Mouse (Mus musculus) hindbrain, embryonic 10.5 days (tissue): ENCODE measurements around the gene Tsks. TPM values are rescaled to one million over a fixed set of nuclear protein-coding genes. Genes with fewer than 3 reads are reported as not detected.

Experiments
- DNase-seq: peaks from one replicate; pipeline ENCODE4 v3.0.0-alpha.2; 2017; ENCODE audit warnings: low spot score
- H3K27ac ChIP-seq: fragments of 300-500 bp; sonication (generic); 2 replicates; pipeline ENCODE4 v1.5.1; 2016; ENCODE audit warnings: mild to moderate bottlenecking, moderate library complexity
- H3K27me3 ChIP-seq: fragments of 300-500 bp; sonication (generic); 2 replicates; pipeline ENCODE4 v1.6.1; 2016; ENCODE audit warnings: mild to moderate bottlenecking; ENCODE audit not compliant: poor library complexity, insufficient read depth, severe bottlenecking
- H3K36me3 ChIP-seq: fragments of 300-500 bp; sonication (generic); 2 replicates; pipeline ENCODE4 v1.6.1; 2016; ENCODE audit warnings: mild to moderate bottlenecking, moderate library complexity
- H3K4me1 ChIP-seq: fragments of 300-500 bp; sonication (generic); replicated peaks from 2 replicates; pipeline ENCODE4 v1.6.1; 2016; ENCODE audit warnings: mild to moderate bottlenecking
- H3K4me3 ChIP-seq: fragments of 300-500 bp; sonication (generic); 2 replicates; pipeline ENCODE4 v1.5.1; 2016; ENCODE audit warnings: mild to moderate bottlenecking, moderate library complexity
- H3K9me3 ChIP-seq: fragments of 300-500 bp; sonication (generic); 2 replicates; pipeline ENCODE4 v1.6.1; 2016; ENCODE audit warnings: mild to moderate bottlenecking, moderate library complexity
- WGBS: fragments of 180-500 bp; shearing (Covaris S2); methylation state at CpG from one replicate; pipeline ENCODE4 v1.1.7; 2016; 5-methylcytosine and 5-hydroxymethylcytosine counted together
- polyA plus RNA-seq: library from polyadenylated mRNA; unstranded; fragments of >200 nt; fragmentation: Nextera tagmentation; extraction: Ambion mirVana; gene quantifications from 2 replicates; pipeline ENCODE4 v1.2.1, GENCODE M21; 2016

Tsks gene
- polyA plus RNA-seq, 1 experiment from 2014 or later: 0.08 TPM

GRCm38 (mm10) chr7:44954091-44954885 lies 11.3 kb downstream of the Tsks start:
- Histone ChIP-seq H3K27me3 (peaks cover 35% of the 10 kb centered on the region), H3K36me3 (peaks cover 6% of the 10 kb centered on the region), H3K9me3 (no peaks in the 10 kb centered on the region), H3K27ac (0 out of 2 replicates have a peak overlapping the region, but pooled peaks have one; percentile 35), H3K4me3 (no peak overlapping the region), H3K4me1 (peaks cover 32% of the 10 kb centered on the region)
- no peak for DNase-seq
- 83% methylated on average over 12 of the region's 12 CpGs for WGBS

- no peaks in the 10 kb centered on the region for H3K9me3 ChIP-seq
- H3K4me3 ChIP-seq: no peak overlapping the region
- 58% methylated on average over 5 of the region's 5 CpGs for WGBS
- H3K27ac ChIP-seq: no peak overlapping the region
- H3K27me3 ChIP-seq: peaks cover 21% of the 10 kb centered on the region
- peaks cover 32% of the 10 kb centered on the region for H3K4me1 ChIP-seq
- no peak for DNase-seq
- H3K36me3 ChIP-seq: peaks cover 20% of the 10 kb centered on the region
These were observed 12.6 kb downstream of the Tsks start for GRCm38 (mm10) chr7:44955628-44956027.

- H3K9me3 ChIP-seq: no peaks in the 10 kb centered on the region
- no peak for DNase-seq
- H3K27me3 ChIP-seq: peaks cover 15% of the 10 kb centered on the region
- peaks cover 26% of the 10 kb centered on the region for H3K36me3 ChIP-seq
- H3K4me1 ChIP-seq: peaks cover 32% of the 10 kb centered on the region
- peak overlapping the region; percentile 46; the same call in 1 of the 2 replicates for H3K27ac ChIP-seq
- H3K4me3 ChIP-seq: no peak overlapping the region
- WGBS: 63% methylated on average over 6 of the region's 6 CpGs
These were observed 13.3 kb downstream of the Tsks start for GRCm38 (mm10) chr7:44956266-44956665.

- Histone ChIP-seq H3K27ac (no peak overlapping the region), H3K27me3 (peaks cover 4% of the 10 kb centered on the region; the same call in 1 of the 2 replicates), H3K4me3 (no peak overlapping the region), H3K36me3 (peaks cover 37% of the 10 kb centered on the region), H3K9me3 (no peaks in the 10 kb centered on the region), H3K4me1 (peaks cover 23% of the 10 kb centered on the region)
- no peak for DNase-seq
- WGBS: 73% methylated on average over 20 of the region's 20 CpGs
These were observed 14.3 kb downstream of the Tsks start for GRCm38 (mm10) chr7:44957183-44957835.

- WGBS: 64% methylated on average over 7 of the region's 7 CpGs
These were observed 15.2 kb downstream of the Tsks start for GRCm38 (mm10) chr7:44958208-44958607.

GRCm38 (mm10) chr7:44959281-44959680 lies 16.3 kb downstream of the Tsks start:
- H3K4me1 ChIP-seq: peaks cover 13% of the 10 kb centered on the region; the same call in 1 of the 2 replicates
- 82% methylated on average over 8 of the region's 8 CpGs for WGBS
- no peak overlapping the region for H3K27ac ChIP-seq
- H3K9me3 ChIP-seq: no peaks in the 10 kb centered on the region
- DNase-seq: no peak
- no peaks in the 10 kb centered on the region for H3K27me3 ChIP-seq
- H3K36me3 ChIP-seq: peaks cover 52% of the 10 kb centered on the region
- no peak overlapping the region for H3K4me3 ChIP-seq

More at GRCm38 (mm10) chr7:44958208-44958607, 15.2 kb downstream of the Tsks start:
- Histone ChIP-seq H3K4me1 (peaks cover 17% of the 10 kb centered on the region), H3K27me3 (no peaks in the 10 kb centered on the region), H3K27ac (no peak overlapping the region), H3K4me3 (no peak overlapping the region), H3K9me3 (no peaks in the 10 kb centered on the region), H3K36me3 (peaks cover 43% of the 10 kb centered on the region)
- no peak for DNase-seq

- peaks cover 13% of the 10 kb centered on the region; the same call in 1 of the 2 replicates for H3K4me1 ChIP-seq
- H3K9me3 ChIP-seq: no peaks in the 10 kb centered on the region
- H3K27ac ChIP-seq: no peak overlapping the region
- H3K27me3 ChIP-seq: no peaks in the 10 kb centered on the region
- no peak overlapping the region for H3K4me3 ChIP-seq
- H3K36me3 ChIP-seq: peaks cover 57% of the 10 kb centered on the region
- 90% methylated on average over 10 of the region's 10 CpGs for WGBS
- no peak for DNase-seq
These were observed 17.0 kb downstream of the Tsks start for GRCm38 (mm10) chr7:44959874-44960511.

- DNase-seq: no peak
- H3K27ac ChIP-seq: no peak overlapping the region
- H3K27me3 ChIP-seq: no peaks in the 10 kb centered on the region
- H3K9me3 ChIP-seq: no peaks in the 10 kb centered on the region
- WGBS: 90% methylated on average over 13 of the region's 13 CpGs
- peaks cover 13% of the 10 kb centered on the region; the same call in 1 of the 2 replicates for H3K4me1 ChIP-seq
- H3K36me3 ChIP-seq: peaks cover 62% of the 10 kb centered on the region
- no peak overlapping the region for H3K4me3 ChIP-seq
These were observed 17.5 kb downstream of the Tsks start for GRCm38 (mm10) chr7:44960512-44960910.

- Histone ChIP-seq H3K36me3 (peaks cover 77% of the 10 kb centered on the region), H3K9me3 (no peaks in the 10 kb centered on the region), H3K27ac (peak overlapping the region; percentile 17; the same call in 1 of the 2 replicates), H3K4me1 (peaks cover 5% of the 10 kb centered on the region; the same call in 1 of the 2 replicates), H3K4me3 (no peak overlapping the region), H3K27me3 (no peaks in the 10 kb centered on the region)
- 83% methylated on average over 8 of the region's 8 CpGs for WGBS
- DNase-seq: no peak
These were observed 19.3 kb downstream of the Tsks start for GRCm38 (mm10) chr7:44962337-44962736.

GRCm38 (mm10) chr7:44962831-44963230 lies 19.8 kb downstream of the Tsks start:
- H3K9me3 ChIP-seq: no peaks in the 10 kb centered on the region
- peaks cover 79% of the 10 kb centered on the region for H3K36me3 ChIP-seq
- no peak for DNase-seq
- H3K4me3 ChIP-seq: no peak overlapping the region
- 92% methylated on average over 5 of the region's 5 CpGs for WGBS
- H3K4me1 ChIP-seq: 0 out of 2 replicates have a peak, but pooled peaks cover under 1% of the 10 kb centered on the region
- H3K27me3 ChIP-seq: no peaks in the 10 kb centered on the region
- no peak overlapping the region for H3K27ac ChIP-seq

- DNase-seq: no peak
- Histone ChIP-seq H3K27ac (no peak overlapping the region), H3K4me3 (no peak overlapping the region), H3K27me3 (no peaks in the 10 kb centered on the region), H3K36me3 (peaks cover 69% of the 10 kb centered on the region), H3K9me3 (no peaks in the 10 kb centered on the region), H3K4me1 (peaks cover 5% of the 10 kb centered on the region; the same call in 1 of the 2 replicates)
- WGBS: 93% methylated on average over 13 of the region's 13 CpGs
These were observed 22.0 kb downstream of the Tsks start for GRCm38 (mm10) chr7:44964990-44965389.

GRCm38 (mm10) chr7:44965975-44966374 lies 23.0 kb downstream of the Tsks start:
- H3K4me3 ChIP-seq: no peak overlapping the region
- 83% methylated on average over 7 of the region's 7 CpGs for WGBS
- peaks cover 15% of the 10 kb centered on the region for H3K4me1 ChIP-seq
- no peak for DNase-seq
- H3K27me3 ChIP-seq: no peaks in the 10 kb centered on the region
- H3K9me3 ChIP-seq: no peaks in the 10 kb centered on the region
- no peak overlapping the region for H3K27ac ChIP-seq
- peaks cover 59% of the 10 kb centered on the region for H3K36me3 ChIP-seq
